Mouse (Mus musculus) stomach, embryonic 14.5 days (tissue): ENCODE measurements around the gene Ccnk. TPM values are rescaled to one million over a fixed set of nuclear protein-coding genes. Genes with fewer than 3 reads are reported as not detected.
A peak's percentile ranks its signal among the peaks of the same experiment; 100 is the strongest.

Source experiments
- ATAC-seq: fragments of 200-750 bp; cut with Nextera tagmentation; 2 replicates; pipeline ENCODE4 v1.8.0; 2017; ENCODE audit warnings: low read depth, moderate TSS enrichment; ENCODE audit not compliant: insufficient number of reproducible peaks, insufficient read depth, low FRiP score
- H3K27ac ChIP-seq: fragments of 300-500 bp; sonication (generic); 2 replicates; pipeline ENCODE4 v1.5.1; 2014; ENCODE audit warnings: mild to moderate bottlenecking, low read length, moderate library complexity, mixed read lengths
- H3K27me3 ChIP-seq: fragments of 300-500 bp; sonication (generic); 2 replicates; pipeline ENCODE4 v1.6.1; 2014; ENCODE audit warnings: low read length, control low read depth, mixed read lengths; ENCODE audit not compliant: control insufficient read depth, insufficient read depth
- H3K36me3 ChIP-seq: fragments of 300-500 bp; sonication (generic); 2 replicates; pipeline ENCODE4 v1.6.1; 2014; ENCODE audit warnings: mild to moderate bottlenecking, control low read depth, low read length, moderate library complexity, mixed read lengths; ENCODE audit not compliant: control insufficient read depth, insufficient read depth
- H3K4me1 ChIP-seq: fragments of 300-500 bp; sonication (generic); 2 replicates; pipeline ENCODE4 v1.6.1; 2014; ENCODE audit warnings: low read length, control low read depth, mixed read lengths; ENCODE audit not compliant: control insufficient read depth, insufficient read depth
- H3K4me2 ChIP-seq: fragments of 300-500 bp; sonication (generic); replicated peaks from 2 replicates; pipeline ENCODE4 v1.6.1; 2014; ENCODE audit warnings: low read depth, low read length, control low read depth
- H3K4me3 ChIP-seq: fragments of 300-500 bp; sonication (generic); 2 replicates; pipeline ENCODE4 v1.5.1; 2014; ENCODE audit warnings: low read depth, low read length, control low read depth
- H3K9ac ChIP-seq: fragments of 300-500 bp; sonication (generic); replicated peaks from 2 replicates; pipeline ENCODE4 v1.6.1; 2014; ENCODE audit warnings: low read depth, mild to moderate bottlenecking, control low read depth, low read length, moderate library complexity, mixed read lengths
- H3K9me3 ChIP-seq: fragments of 300-500 bp; sonication (generic); 2 replicates; pipeline ENCODE4 v1.6.1; 2016; ENCODE audit warnings: low read depth, low read length, control low read depth; ENCODE audit not compliant: control insufficient read depth
- WGBS: fragments of 180-500 bp; shearing (Covaris S2); extraction: QIAGEN DNeasy Blood & Tissue Kit; methylation state at CpG from one replicate; pipeline ENCODE4 v1.1.7; 2014; 5-methylcytosine and 5-hydroxymethylcytosine counted together
- polyA plus RNA-seq: library from polyadenylated mRNA; unstranded; fragments of >200 nt; fragmentation: Nextera tagmentation; extraction: Ambion mirVana; gene quantifications from 2 replicates; pipeline ENCODE4 v1.2.1, GENCODE M21; 2014

Ccnk gene
- 5.9 and 8.0 TPM in 2 replicates for polyA plus RNA-seq

DNA sequence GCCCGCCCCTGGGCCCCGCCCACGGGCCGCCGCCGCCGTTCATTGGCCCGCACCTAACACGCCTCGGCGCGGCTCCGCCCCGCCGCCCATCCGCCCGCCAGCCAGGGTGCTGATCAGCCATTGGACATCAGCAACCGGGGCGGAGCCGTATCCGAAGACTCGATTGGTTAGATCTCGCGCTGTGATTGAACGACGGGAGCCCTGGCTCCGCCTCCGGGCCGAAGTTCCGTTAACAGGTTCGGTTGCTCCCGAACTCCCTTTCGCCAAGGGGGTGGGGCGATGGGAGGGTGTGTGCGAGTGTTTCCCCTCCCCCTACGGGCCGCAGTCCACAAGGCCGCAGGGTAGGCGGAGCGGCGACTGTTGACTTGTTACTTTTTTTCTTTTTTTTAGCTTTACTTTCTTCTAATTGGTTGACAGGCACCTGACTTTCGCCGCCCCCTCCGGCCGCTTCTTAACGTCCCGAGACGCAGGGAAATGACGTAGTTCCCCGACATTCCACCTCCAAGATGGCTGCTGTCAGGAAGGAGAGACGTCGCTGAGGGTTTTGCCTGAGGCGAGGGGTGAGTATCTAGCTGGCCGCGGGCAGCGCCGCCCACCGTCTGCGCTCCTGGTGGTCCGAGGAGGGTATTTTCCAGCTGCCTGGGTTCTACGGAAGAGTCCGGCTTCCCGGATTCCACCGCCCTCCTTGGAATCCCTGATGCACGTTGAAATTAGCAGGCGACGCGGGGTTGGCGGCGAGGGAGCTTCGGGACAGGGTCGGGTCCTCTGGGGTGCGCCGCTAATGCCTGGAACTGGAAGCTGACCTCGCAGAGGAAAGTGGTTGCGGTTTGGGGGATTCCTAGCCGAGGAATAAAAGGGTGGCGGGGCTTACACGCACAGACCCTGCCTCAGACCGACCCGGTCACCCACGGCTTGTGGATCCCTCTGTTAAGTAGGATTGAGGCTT, at the start of gene Ccnk:
Gene Ccnk, plus strand, starts transcription at position 259 of the 946 bp plus-strand sequence.
- peak within 1 kb of the TSS; percentile 94 for H3K9ac ChIP-seq
- H3K36me3 ChIP-seq, result peaks cover 6% of the 10 kb centered on the region; the same call in 1 of the 2 replicates
- peak within 1 kb of the TSS; percentile 91 for H3K27ac ChIP-seq
- H3K27me3 ChIP-seq, result no peaks in the 10 kb centered on the region
- H3K9me3 ChIP-seq, result no peaks in the 10 kb centered on the region
- under 1% methylated on average over 81 of the region's 82 CpGs for WGBS
- peak within 1 kb of the TSS; percentile 78 for H3K4me2 ChIP-seq
- H3K4me3 ChIP-seq, result peak within 1 kb of the TSS; percentile 95
- H3K4me1 ChIP-seq, result peaks cover 23% of the 10 kb centered on the region
- peak; percentile 98 for ATAC-seq

- Histone ChIP-seq H3K27me3 (no peaks in the 10 kb centered on the region), H3K4me3 (no peak overlapping the region), H3K4me1 (no peaks in the 10 kb centered on the region), H3K9me3 (no peaks in the 10 kb centered on the region; the same call in 1 of the 2 replicates), H3K27ac (no peak overlapping the region), H3K9ac (no peak overlapping the region), H3K36me3 (peaks cover 11% of the 10 kb centered on the region; the same call in 1 of the 2 replicates), H3K4me2 (no peak overlapping the region)
- no peak for ATAC-seq
- 91% methylated on average over 8 of the region's 8 CpGs for WGBS
These were observed 46.8 kb upstream of the Ccnk start for GRCm38 (mm10) chr12:108132450-108133070.

DNA sequence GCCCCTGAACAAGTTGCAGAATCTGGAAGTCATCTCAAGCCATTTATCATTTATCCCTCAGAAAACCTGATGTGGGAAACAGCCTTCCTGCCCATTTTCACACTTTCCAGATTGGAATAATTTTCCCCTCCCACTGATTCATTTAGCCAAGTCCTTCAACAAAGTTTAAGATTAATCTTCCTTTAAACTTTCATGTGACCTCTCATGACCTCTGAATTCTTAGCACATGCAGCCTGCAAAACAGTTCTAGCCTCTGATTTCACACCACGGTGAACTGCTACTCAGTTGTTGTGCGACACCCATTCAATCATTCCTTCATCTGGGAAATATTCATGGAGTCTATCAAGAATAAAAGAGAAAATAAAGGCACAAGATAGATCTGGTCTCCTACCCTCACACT, 46.2 kb upstream of the Ccnk start:
- Histone ChIP-seq H3K36me3 (peaks cover 14% of the 10 kb centered on the region; the same call in 1 of the 2 replicates), H3K27me3 (no peaks in the 10 kb centered on the region), H3K27ac (no peak overlapping the region), H3K9ac (no peak overlapping the region), H3K9me3 (no peaks in the 10 kb centered on the region; the same call in 1 of the 2 replicates), H3K4me3 (no peak overlapping the region), H3K4me1 (no peaks in the 10 kb centered on the region), H3K4me2 (no peak overlapping the region)
- ATAC-seq, result no peak
- 64% methylated on average over 2 of the region's 2 CpGs for WGBS

GRCm38 (mm10) chr12:108135610-108136208, 43.7 kb upstream of the Ccnk start:
- Histone ChIP-seq H3K4me2 (no peak overlapping the region), H3K9me3 (no peaks in the 10 kb centered on the region)
- ATAC-seq, result no peak

GRCm38 (mm10) chr12:108143624-108144498, 35.5 kb upstream of the Ccnk start:
- Histone ChIP-seq H3K4me3 (no peak overlapping the region), H3K27me3 (no peaks in the 10 kb centered on the region), H3K4me2 (no peak overlapping the region), H3K9ac (no peak overlapping the region), H3K4me1 (no peaks in the 10 kb centered on the region), H3K9me3 (no peaks in the 10 kb centered on the region), H3K36me3 (peaks cover 16% of the 10 kb centered on the region), H3K27ac (no peak overlapping the region)
- 88% methylated on average over 5 of the region's 5 CpGs for WGBS
- no peak for ATAC-seq

More at GRCm38 (mm10) chr12:108135610-108136208, 43.7 kb upstream of the Ccnk start:
- Histone ChIP-seq H3K27me3 (no peaks in the 10 kb centered on the region), H3K27ac (no peak overlapping the region), H3K9ac (no peak overlapping the region), H3K36me3 (peaks cover 11% of the 10 kb centered on the region; the same call in 1 of the 2 replicates), H3K4me3 (no peak overlapping the region), H3K4me1 (no peaks in the 10 kb centered on the region)
- 78% methylated on average over 6 of the region's 6 CpGs for WGBS

DNA sequence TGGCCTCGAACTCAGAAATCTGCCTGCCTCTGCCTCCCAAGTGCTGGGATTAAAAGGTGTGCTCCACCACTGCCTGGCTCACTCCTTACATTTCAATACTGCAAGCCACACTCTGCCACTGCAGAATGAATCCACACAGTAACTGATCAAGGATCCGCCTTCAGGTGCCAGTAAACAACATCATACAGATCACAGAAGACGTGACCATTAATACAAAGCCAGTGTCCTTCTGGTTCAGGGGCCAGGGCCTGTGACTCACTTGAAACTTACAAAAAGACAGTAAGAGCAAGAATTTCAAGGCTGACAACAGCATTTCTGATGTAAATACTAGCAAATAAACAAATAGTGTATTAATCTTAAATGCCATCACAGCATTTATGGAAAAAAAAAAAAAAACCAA, 34.2 kb upstream of the Ccnk start:
- Histone ChIP-seq H3K4me3 (no peak overlapping the region), H3K27me3 (no peaks in the 10 kb centered on the region), H3K27ac (no peak overlapping the region), H3K36me3 (peaks cover 21% of the 10 kb centered on the region), H3K9ac (no peak overlapping the region), H3K4me1 (no peaks in the 10 kb centered on the region), H3K4me2 (no peak overlapping the region), H3K9me3 (no peaks in the 10 kb centered on the region)
- WGBS, result 92% methylated on average over 3 of the region's 3 CpGs
- ATAC-seq, result no peak

GRCm38 (mm10) chr12:108149764-108150163, 29.6 kb upstream of the Ccnk start:
- Histone ChIP-seq H3K27me3 (no peaks in the 10 kb centered on the region), H3K4me2 (no peak overlapping the region), H3K4me1 (no peaks in the 10 kb centered on the region), H3K4me3 (no peak overlapping the region), H3K27ac (no peak overlapping the region), H3K36me3 (peaks cover 23% of the 10 kb centered on the region), H3K9ac (no peak overlapping the region), H3K9me3 (no peaks in the 10 kb centered on the region)
- ATAC-seq, result no peak
- 71% methylated on average over 3 of the region's 3 CpGs for WGBS
